In the genomic region with DNA sequence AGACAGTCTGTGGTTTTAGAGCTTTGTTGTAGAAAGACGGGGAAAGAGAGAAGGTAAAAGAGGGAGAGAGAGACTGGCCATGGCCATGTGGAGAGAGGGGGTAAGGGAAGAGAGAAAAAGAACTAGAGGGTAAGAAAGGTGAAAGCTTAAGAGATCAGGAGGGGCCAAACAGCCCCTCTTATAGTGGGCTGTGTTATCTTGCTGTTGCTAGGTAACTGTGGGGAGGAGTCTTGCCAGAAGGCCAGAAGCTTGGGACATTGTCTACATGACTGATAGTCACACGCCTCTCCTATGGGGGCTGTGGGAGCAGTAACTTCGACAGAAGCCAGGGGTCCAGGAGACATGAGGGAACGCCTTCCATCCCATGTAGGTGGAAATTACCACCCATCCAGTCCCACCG, we compare ENCODE assay signal across 16 mouse cellular contexts. TPM values are rescaled to one million over a fixed set of nuclear protein-coding genes. Genes with fewer than 3 reads are reported as not detected.
DNase-seq lines count a peak whose midpoint lies in the region; ATAC-seq and TF ChIP-seq lines count a peak whose summit lies in the region.
"Had no signal": no experiment of that assay in that cellular context is flagged by ENCODE, and none has a peak within 500 bp of the region (broad histone marks: within the 10 kb centered on the region; RNA-seq: fewer than 3 reads in every experiment).

No protein-coding gene starts in this region.

- TF ChIP-seq CTCF in lung, embryonic 14.5 days (IDR thresholded peaks at IDR 0.05; ENCODE audit: low read depth): no peak
- TF ChIP-seq CTCF in lung, adult 2 months (IDR thresholded peaks at IDR 0.05; ENCODE audit: insufficient read depth, low read length): no peak
- TF ChIP-seq CTCF in testis, adult 2 months (IDR thresholded peaks at IDR 0.05; ENCODE audit: control insufficient read depth, insufficient read depth, insufficient replicate concordance, low read depth, low read length): no peak

- H3K27me3 ChIP-seq in heart, embryonic 13.5 days (replicated peaks): no peaks in the 10 kb centered on the region
- no peaks in the 10 kb centered on the region for H3K27me3 ChIP-seq in lung, embryonic 14.5 days (ENCODE audit: insufficient read depth, low read length)
- no peaks in the 10 kb centered on the region for H3K27me3 ChIP-seq in testis, adult 2 months (ENCODE audit: control insufficient read depth, insufficient read depth, low read length)

- H3K9ac ChIP-seq in heart, embryonic 13.5 days: peak overlapping the region; percentile 70
- no peak overlapping the region for H3K9ac ChIP-seq in lung, embryonic 14.5 days

- 24% methylated on average over 5 of the region's 5 CpGs for WGBS in heart, embryonic 13.5 days
- WGBS in lung, embryonic 14.5 days: 26% methylated on average over 5 of the region's 5 CpGs
- 42% methylated on average over 5 of the region's 5 CpGs for WGBS in lung, adult 2 months

- H3K4me1 ChIP-seq in heart, embryonic 13.5 days: peaks cover 35% of the 10 kb centered on the region
- H3K4me1 ChIP-seq in lung, embryonic 14.5 days (ENCODE audit: insufficient read depth): peaks cover 6% of the 10 kb centered on the region; the same call in 1 of the 2 replicates
- H3K4me1 ChIP-seq in lung, adult 2 months (ENCODE audit: control insufficient read depth, insufficient read depth, low read length): peaks cover 8% of the 10 kb centered on the region
- H3K4me1 ChIP-seq in testis, adult 2 months (ENCODE audit: control insufficient read depth, insufficient read depth, low read length): peaks cover 9% of the 10 kb centered on the region

- H3K4me2 ChIP-seq in heart, embryonic 13.5 days: peak overlapping the region; percentile 71
- H3K4me2 ChIP-seq in lung, embryonic 14.5 days: peak overlapping the region; percentile 49; the same call in 1 of the 2 replicates

- H3K9me3 ChIP-seq in heart, embryonic 13.5 days: no peaks in the 10 kb centered on the region
- no peaks in the 10 kb centered on the region for H3K9me3 ChIP-seq in lung, embryonic 14.5 days (ENCODE audit: low read depth, low read length)
- H3K9me3 ChIP-seq: embryonic facial prominence, embryonic 10.5 days had no signal

- no peak for ATAC-seq in heart, embryonic 13.5 days (ENCODE audit: extremely low read depth, insufficient number of reproducible peaks, low FRiP score, low TSS enrichment)
- peak; percentile 3; the same call in 1 of the 2 replicates for ATAC-seq in lung, embryonic 14.5 days (ENCODE audit: insufficient read depth)

- peaks cover 10% of the 10 kb centered on the region for H3K36me3 ChIP-seq in heart, embryonic 13.5 days
- no peaks in the 10 kb centered on the region for H3K36me3 ChIP-seq in lung, embryonic 14.5 days (ENCODE audit: insufficient read depth)
- 0 out of 2 replicates have a peak, but pooled peaks cover 1% of the 10 kb centered on the region for H3K36me3 ChIP-seq in testis, adult 2 months (ENCODE audit: control insufficient read depth, insufficient read depth, low read length)

- intact Hi-C loops in heart, postnatal 14 days (cut with DNase I): no loop called here

- TF ChIP-seq POLR2A in lung, adult 2 months (IDR thresholded peaks at IDR 0.05; ENCODE audit: borderline replicate concordance, extremely low read depth, low read depth, low read length): no peak
- no peak for TF ChIP-seq POLR2A in testis, adult 2 months (IDR thresholded peaks at IDR 0.05; ENCODE audit: control insufficient read depth, low read depth, low read length)

- DNase-seq in heart, postnatal 14 days: no peak
- no peak for DNase-seq in lung, embryonic 14.5 days
- DNase-seq in lung, adult 2 months: no peak
- no peak for DNase-seq in testis, postnatal 14 days (ENCODE audit: low spot score)
- no peak for DNase-seq in frontal cortex, adult 2 months (ENCODE audit: extremely low spot score in 1 of 2, low spot score in 1 of 2)
- DNase-seq in right cerebral cortex, postnatal 10 days (ENCODE audit: low spot score in 2 of 2): no peak
- DNase-seq: cerebellum, adult 11 months; cerebellum, postnatal 36 days; kidney, adult 18-20 months; kidney, postnatal 25 days; midbrain, embryonic 14.5 days had no signal

- peak overlapping the region; percentile 40 for H3K4me3 ChIP-seq in heart, embryonic 13.5 days
- H3K4me3 ChIP-seq in lung, embryonic 14.5 days (ENCODE audit: low read depth, low read length): no peak overlapping the region
- no peak overlapping the region for H3K4me3 ChIP-seq in lung, adult 2 months (replicated peaks; ENCODE audit: extremely low read depth, low read depth, low read length)
- H3K4me3 ChIP-seq in testis, adult 2 months (ENCODE audit: control insufficient read depth, low read depth, low read length): peak overlapping the region; percentile 68
- H3K4me3 ChIP-seq: embryonic facial prominence, embryonic 10.5 days; erythroblast, embryonic 14.5 days had no signal

- peak overlapping the region; percentile 84 for H3K27ac ChIP-seq in heart, embryonic 13.5 days (replicated peaks)
- H3K27ac ChIP-seq in lung, embryonic 14.5 days (ENCODE audit: low read depth): no peak overlapping the region
- peak overlapping the region; percentile 81; the same call in 1 of the 2 replicates for H3K27ac ChIP-seq in testis, adult 2 months (ENCODE audit: control insufficient read depth, insufficient read depth, low read depth, low read length)
- H3K27ac ChIP-seq: macrophage had no signal

RNA-seq across cellular contexts. Expression of a gene that starts 10.0 kb away (rescaled TPM):
- 14.3 and 17.4 TPM in 2 replicates for polyA plus RNA-seq in heart, embryonic 13.5 days (2015; fragmentation: Nextera tagmentation; extraction: Ambion mirVana)
- total RNA-seq in heart, postnatal 14 days (2021): 10 to 100 TPM; 15.4 to 16.8 TPM
- 28.1 and 31.7 TPM in 2 replicates for polyA plus RNA-seq in lung, embryonic 14.5 days (2014; fragmentation: Nextera tagmentation; extraction: Ambion mirVana)
- 19.2 and 20.6 TPM in 2 replicates for polyA plus RNA-seq in lung, adult 2 months (2012; rRNA removed)
- 37.7 and 43.3 TPM in 2 replicates for polyA plus RNA-seq in testis, adult 2 months (2012; rRNA removed)
- 18.4 and 20.9 TPM in 2 replicates for polyA plus RNA-seq in frontal cortex, adult 2 months (2012; rRNA removed)

RNA-seq across cellular contexts. Expression of a gene that starts 17.2 kb away (rescaled TPM):
- 198 and 214 TPM in 2 replicates for polyA plus RNA-seq in heart, embryonic 13.5 days (2015; fragmentation: Nextera tagmentation; extraction: Ambion mirVana)
- 100 to 1,000 TPM; 118 to 132 TPM for total RNA-seq in heart, postnatal 14 days (2021)
- polyA plus RNA-seq in lung, embryonic 14.5 days (2014; fragmentation: Nextera tagmentation; extraction: Ambion mirVana): 236 and 250 TPM in 2 replicates
- polyA plus RNA-seq in lung, adult 2 months (2012; rRNA removed): 97.3 and 127 TPM in 2 replicates
- 209 and 219 TPM in 2 replicates for polyA plus RNA-seq in testis, adult 2 months (2012; rRNA removed)
- 219 and 229 TPM in 2 replicates for polyA plus RNA-seq in frontal cortex, adult 2 months (2012; rRNA removed)

RNA-seq across cellular contexts. Expression of a gene that starts 50.7 kb away (rescaled TPM):
- 14.0 and 17.6 TPM in 2 replicates for polyA plus RNA-seq in heart, embryonic 13.5 days (2015; fragmentation: Nextera tagmentation; extraction: Ambion mirVana)
- total RNA-seq in heart, postnatal 14 days (2021): 10 to 100 TPM; 33.5 to 35.3 TPM
- 24.7 and 25.9 TPM in 2 replicates for polyA plus RNA-seq in lung, embryonic 14.5 days (2014; fragmentation: Nextera tagmentation; extraction: Ambion mirVana)
- 33.8 and 38.1 TPM in 2 replicates for polyA plus RNA-seq in lung, adult 2 months (2012; rRNA removed)
- polyA plus RNA-seq in testis, adult 2 months (2012; rRNA removed): 24.1 and 24.3 TPM in 2 replicates
- polyA plus RNA-seq in frontal cortex, adult 2 months (2012; rRNA removed): 58.9 and 64.4 TPM in 2 replicates

Comparison
In these comparisons a context has a peak if more than half of its experiments do, and no peak if none do; other contexts are left out.
1. H3K4me3 ChIP-seq: peak in heart, embryonic 13.5 days (single experiment) and testis, adult 2 months (single experiment); none in lung, embryonic 14.5 days (single experiment) and lung, adult 2 months (single experiment).